Mouse (Mus musculus) hindbrain, embryonic 14.5 days (tissue): Measurements from ENCODE around the gene Omg. TPM values are rescaled to one million over a fixed set of nuclear protein-coding genes. Genes with fewer than 3 reads are reported as not detected.

ENCODE experiments used
- polyA plus RNA-seq: library from polyadenylated mRNA; unstranded; fragments of >200 nt; fragmentation: Nextera tagmentation; extraction: Ambion mirVana; gene quantifications from 2 replicates; pipeline ENCODE4 v1.2.1, GENCODE M21; 2014

Gene Omg
- polyA plus RNA-seq, 1 experiment from 2014 or later, result 7.7 TPM

Other genes starting within 250 kb of the Omg start
- 583 and 597 TPM in 2 replicates for gene Wsb1, start 249.4 kb downstream of the Omg start, polyA plus RNA-seq
- gene Gm9964, start 207.2 kb downstream of the Omg start, polyA plus RNA-seq, result not detected in 2 replicates
- 11.7 and 12.7 TPM in 2 replicates for gene Nf1, start 164.4 kb downstream of the Omg start, polyA plus RNA-seq
- 0.27 TPM in 1 of 2 replicates, not detected in the other for gene Evi2b, start 19.7 kb upstream of the Omg start, polyA plus RNA-seq
- gene Evi2, start 26.5 kb upstream of the Omg start, polyA plus RNA-seq, result 0.40 and 0.91 TPM in 2 replicates
- gene Evi2a, start 26.5 kb upstream of the Omg start, polyA plus RNA-seq, result 3.1 and 3.7 TPM in 2 replicates
- gene Rab11fip4, start 87.1 kb upstream of the Omg start, polyA plus RNA-seq, result 24.0 and 24.3 TPM in 2 replicates